ENCODE assay signal across 19 mouse cellular contexts in genomic region chr4:135141720-135142119, GRCm38 (mm10). TPM values are rescaled to one million over a fixed set of nuclear protein-coding genes. Genes with fewer than 3 reads are reported as not detected.
DNase-seq lines count a peak whose midpoint lies in the region; ATAC-seq and TF ChIP-seq lines count a peak whose summit lies in the region.
"Had no signal": no experiment of that assay in that cellular context is flagged by ENCODE, and none has a peak within 500 bp of the region (broad histone marks: within the 10 kb centered on the region; RNA-seq: fewer than 3 reads in every experiment).

No protein-coding gene starts in this region.

- no peak for TF ChIP-seq CTCF in intestine, postnatal 0 days (IDR thresholded peaks at IDR 0.05; ENCODE audit: low read depth)

- no peaks in the 10 kb centered on the region for H3K9me3 ChIP-seq in lung, embryonic 16.5 days (ENCODE audit: control insufficient read depth, low read length)
- H3K9me3 ChIP-seq in intestine, postnatal 0 days (ENCODE audit: control insufficient read depth), result no peaks in the 10 kb centered on the region
- H3K9me3 ChIP-seq: forebrain, embryonic 15.5 days; heart, embryonic 13.5 days; hindbrain, embryonic 13.5 days had no signal

- ATAC-seq in lung, embryonic 16.5 days (ENCODE audit: low read depth), result no peak
- peak; percentile 68 for ATAC-seq in granulocyte monocyte progenitor cell, adult 5-6 weeks (replicated peaks; ENCODE audit: poor library complexity, severe bottlenecking)
- ATAC-seq in intestine, postnatal 0 days, result peak; percentile 40; the same call in 1 of the 2 replicates
- peak; percentile 67 for ATAC-seq in monocyte, adult 5-6 weeks (replicated peaks; ENCODE audit: insufficient number of reproducible peaks, low FRiP score, low TSS enrichment, poor library complexity, severe bottlenecking)
- no peak for ATAC-seq in frontal cortex, adult (ENCODE audit: low TSS enrichment)
- ATAC-seq: forebrain, embryonic 15.5 days; hindbrain, postnatal 0 days had no signal

- no peak for DNase-seq in lung, postnatal 36 days
- DNase-seq in left cerebral cortex, adult 9 months (ENCODE audit: low spot score in 2 of 2), result no peak
- DNase-seq: adrenal gland, adult 2 months; cerebellum, adult 11 months; cerebellum, adult 9-10 months; cerebellum, postnatal 25 days; gastrocnemius, postnatal 14 days; heart, postnatal 4 days had no signal

- 5% methylated on average over 13 of the region's 13 CpGs for WGBS in lung, embryonic 16.5 days
- WGBS in intestine, postnatal 0 days, result 2% methylated on average over 13 of the region's 13 CpGs

- no peak overlapping the region for H3K27ac ChIP-seq in lung, embryonic 16.5 days (ENCODE audit: low read length)
- H3K27ac ChIP-seq in intestine, postnatal 0 days (ENCODE audit: low read depth, low read length), result no peak overlapping the region
- H3K27ac ChIP-seq: forebrain, embryonic 15.5 days; heart, embryonic 13.5 days; hindbrain, embryonic 13.5 days; hindbrain, postnatal 0 days had no signal

- H3K4me2 ChIP-seq in lung, embryonic 16.5 days (ENCODE audit: low read depth, low read length), result no peak overlapping the region
- no peak overlapping the region for H3K4me2 ChIP-seq in intestine, postnatal 0 days (replicated peaks; ENCODE audit: low read depth)
- H3K4me2 ChIP-seq: forebrain, embryonic 15.5 days; heart, embryonic 13.5 days; hindbrain, embryonic 13.5 days had no signal

- H3K4me3 ChIP-seq in lung, embryonic 16.5 days (ENCODE audit: low read length), result no peak overlapping the region
- no peak overlapping the region for H3K4me3 ChIP-seq in intestine, postnatal 0 days (ENCODE audit: low read depth, low read length)
- H3K4me3 ChIP-seq: forebrain, embryonic 15.5 days; heart, embryonic 13.5 days; hindbrain, embryonic 13.5 days had no signal

- H3K4me1 ChIP-seq in lung, embryonic 16.5 days (replicated peaks; ENCODE audit: control insufficient read depth, insufficient read depth, low read length), result peaks cover 4% of the 10 kb centered on the region
- H3K4me1 ChIP-seq in intestine, postnatal 0 days (replicated peaks; ENCODE audit: control insufficient read depth, insufficient read depth, low read length), result peaks cover 6% of the 10 kb centered on the region; the same call in 1 of the 2 replicates
- H3K4me1 ChIP-seq: forebrain, embryonic 15.5 days had no signal

- peaks cover 67% of the 10 kb centered on the region for H3K27me3 ChIP-seq in lung, embryonic 16.5 days (ENCODE audit: control insufficient read depth, insufficient read depth, low read depth, low read length)
- peaks cover 35% of the 10 kb centered on the region for H3K27me3 ChIP-seq in intestine, postnatal 0 days (replicated peaks; ENCODE audit: control insufficient read depth, insufficient read depth, low read length)
- H3K27me3 ChIP-seq: CH12.LX had no signal

- no peaks in the 10 kb centered on the region for H3K36me3 ChIP-seq in lung, embryonic 16.5 days (ENCODE audit: control insufficient read depth, insufficient read depth, low read length)
- no peaks in the 10 kb centered on the region for H3K36me3 ChIP-seq in intestine, postnatal 0 days (ENCODE audit: control insufficient read depth, insufficient read depth)
- H3K36me3 ChIP-seq: forebrain, embryonic 15.5 days; heart, embryonic 13.5 days; hindbrain, embryonic 13.5 days had no signal

- H3K9ac ChIP-seq in lung, embryonic 16.5 days (ENCODE audit: low read length), result peak overlapping the region; percentile 15; the same call in 1 of the 2 replicates
- H3K9ac ChIP-seq in intestine, postnatal 0 days (ENCODE audit: low read depth, low read length), result no peak overlapping the region
- H3K9ac ChIP-seq: forebrain, embryonic 15.5 days; heart, embryonic 13.5 days; hindbrain, embryonic 13.5 days had no signal

RNA-seq across cellular contexts. Expression of gene Runx3, which starts 21.3 kb away (rescaled TPM):
- 0.16 and 0.19 TPM in 2 replicates for polyA plus RNA-seq in lung, embryonic 16.5 days (2015; fragmentation: Nextera tagmentation; extraction: Ambion mirVana)
- total RNA-seq in granulocyte monocyte progenitor cell, adult 5-6 weeks (2014; fragmentation: Nextera tagmentation), result 45.8 and 50.6 TPM in 2 replicates
- total RNA-seq in granulocyte monocyte progenitor cell, adult 5-6 weeks (2017), result 5.8 and 7.2 TPM in 2 replicates
- 0.17 and 0.21 TPM in 2 replicates for polyA plus RNA-seq in intestine, postnatal 0 days (2015; fragmentation: Nextera tagmentation; extraction: Ambion mirVana)
- 9.8 to 41.3 TPM (median 12.1 TPM) in 3 replicates for total RNA-seq in monocyte, adult 5-6 weeks (2017)
- total RNA-seq: hindbrain, postnatal 0 days had no signal
- polyA plus RNA-seq: forebrain, embryonic 15.5 days; frontal cortex, adult 2 months; hindbrain, postnatal 0 days had no signal

Comparison
In these comparisons a context has a peak if more than half of its experiments do, and no peak if none do; other contexts are left out.
1. ATAC-seq: peak in granulocyte monocyte progenitor cell, adult 5-6 weeks (single experiment), intestine, postnatal 0 days (single experiment) and monocyte, adult 5-6 weeks (single experiment); none in lung, embryonic 16.5 days (single experiment) and frontal cortex, adult (single experiment).